Mouse (Mus musculus) hindbrain, embryonic 15.5 days (tissue): ENCODE measurements at regions not wholly inside any gene's neighbourhood (a gene's known extent, or its start where the extent isn't known, plus 50 kb on each side); places are given as distances from the start of the nearest gene placed in this dataset.

Source experiments
- ATAC-seq: fragments of 200-750 bp; cut with Nextera tagmentation; 2 replicates; pipeline ENCODE4 v1.8.0; 2017; ENCODE audit warnings: low read depth, moderate number of reproducible peaks, moderate TSS enrichment; ENCODE audit not compliant: low FRiP score
- H3K27ac ChIP-seq: fragments of 300-500 bp; sonication (generic); replicated peaks from 2 replicates; pipeline ENCODE4 v1.5.1; 2015; ENCODE audit warnings: mild to moderate bottlenecking, inconsistent platforms
- H3K27me3 ChIP-seq: fragments of 300-500 bp; sonication (generic); 2 replicates; pipeline ENCODE4 v1.6.1; 2015; ENCODE audit warnings: control low read depth, inconsistent platforms
- H3K36me3 ChIP-seq: fragments of 300-500 bp; sonication (generic); 2 replicates; pipeline ENCODE4 v1.6.1; 2015; ENCODE audit warnings: control low read depth, inconsistent platforms
- H3K4me1 ChIP-seq: fragments of 300-500 bp; sonication (generic); replicated peaks from 2 replicates; pipeline ENCODE4 v1.6.1; 2015; ENCODE audit warnings: control low read depth, inconsistent platforms
- H3K4me2 ChIP-seq: fragments of 300-500 bp; sonication (generic); 2 replicates; pipeline ENCODE4 v1.6.1; 2015; ENCODE audit warnings: moderate library complexity, mild to moderate bottlenecking, inconsistent platforms
- H3K4me3 ChIP-seq: fragments of 300-500 bp; sonication (generic); 2 replicates; pipeline ENCODE4 v1.5.1; 2015; ENCODE audit warnings: mild to moderate bottlenecking, inconsistent platforms
- H3K9ac ChIP-seq: fragments of 300-500 bp; sonication (generic); 2 replicates; pipeline ENCODE4 v1.6.1; 2015; ENCODE audit warnings: inconsistent platforms
- H3K9me3 ChIP-seq: fragments of 300-500 bp; sonication (generic); 2 replicates; pipeline ENCODE4 v1.6.1; 2016; ENCODE audit warnings: control low read depth, inconsistent platforms
- whole genome bisulfite sequencing: fragments of 180-500 bp; shearing (Covaris S2); methylation state at CpG from one replicate; pipeline ENCODE4 v1.1.7; 2015; 5-methylcytosine and 5-hydroxymethylcytosine counted together

DNA sequence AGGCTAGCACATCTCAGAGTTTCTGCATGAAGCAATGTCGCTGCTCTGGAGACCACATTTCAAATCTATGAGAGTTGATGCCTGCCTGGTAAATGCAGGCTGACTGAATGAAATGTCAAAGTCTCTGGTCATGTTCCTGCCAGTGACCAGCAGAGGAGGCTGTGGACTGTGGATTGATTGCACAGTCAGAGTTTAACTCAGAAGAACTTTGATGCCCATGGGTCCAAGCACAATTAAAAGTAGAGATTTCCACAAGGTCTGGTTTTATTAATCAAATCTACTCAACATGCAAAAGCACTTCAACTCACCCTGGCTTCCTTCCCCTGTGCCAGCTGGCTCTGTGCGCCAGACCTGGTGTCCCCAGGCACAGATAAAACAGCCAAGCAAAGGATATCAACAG lies 81.3 kb downstream of the Hsd17b3 start:
- no peak for ATAC-seq

DNA sequence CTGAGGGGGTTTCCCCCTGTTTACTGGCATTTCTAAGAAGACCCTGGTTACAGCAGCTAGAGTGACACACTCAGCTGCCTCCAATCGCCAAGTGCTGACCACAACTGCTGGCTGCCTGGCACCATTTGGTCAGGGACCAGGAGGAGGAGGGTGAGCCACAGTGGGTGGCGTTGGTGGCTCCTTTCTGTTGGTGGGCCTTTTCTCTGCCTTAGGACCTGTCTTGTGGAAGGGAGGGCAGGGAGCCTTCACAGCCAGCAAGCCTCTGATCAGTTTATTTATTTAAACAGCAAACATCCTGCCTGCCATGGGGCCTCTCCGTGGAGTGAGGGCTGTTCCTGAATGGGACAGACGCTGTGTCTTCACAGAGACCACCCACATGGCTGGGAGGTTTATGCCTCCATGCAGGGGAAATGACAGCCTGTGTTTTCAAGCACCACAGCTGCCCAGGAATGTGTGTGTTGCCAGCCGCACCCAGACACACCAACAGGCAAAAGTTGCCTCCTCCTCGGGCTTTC lies 86.0 kb downstream of the Hsd17b3 start:
- H3K27ac ChIP-seq, result 0 out of 2 replicates have a peak overlapping the region, but pooled peaks have one; percentile 1
- H3K9ac ChIP-seq, result no peak overlapping the region
- 0 out of 2 replicates have a peak, but pooled peaks cover 6% of the 10 kb centered on the region for H3K27me3 ChIP-seq
- peak; percentile 51; the same call in 1 of the 2 replicates for ATAC-seq
- no peak overlapping the region for H3K4me3 ChIP-seq
- WGBS, result 5% methylated on average over 6 of the region's 6 CpGs
- H3K4me2 ChIP-seq, result no peak overlapping the region
- 0 out of 2 replicates have a peak, but pooled peaks cover 6% of the 10 kb centered on the region for H3K4me1 ChIP-seq
- H3K36me3 ChIP-seq, result no peaks in the 10 kb centered on the region
- no peaks in the 10 kb centered on the region for H3K9me3 ChIP-seq

More for the DNA sequence above, 81.3 kb downstream of the Hsd17b3 start:
- Histone ChIP-seq H3K36me3 (no peaks in the 10 kb centered on the region), H3K4me3 (no peak overlapping the region), H3K4me2 (no peak overlapping the region), H3K27me3 (0 out of 2 replicates have a peak, but pooled peaks cover 6% of the 10 kb centered on the region), H3K27ac (no peak overlapping the region), H3K4me1 (0 out of 2 replicates have a peak, but pooled peaks cover 6% of the 10 kb centered on the region), H3K9ac (no peak overlapping the region), H3K9me3 (no peaks in the 10 kb centered on the region)
- WGBS, result 75% methylated on average over 2 of the region's 2 CpGs

- H3K9ac ChIP-seq, result no peak overlapping the region
- no peaks in the 10 kb centered on the region for H3K36me3 ChIP-seq
- 0 out of 2 replicates have a peak, but pooled peaks cover 4% of the 10 kb centered on the region for H3K27me3 ChIP-seq
- H3K4me3 ChIP-seq, result no peak overlapping the region
- 0 out of 2 replicates have a peak, but pooled peaks cover 6% of the 10 kb centered on the region for H3K4me1 ChIP-seq
- 83% methylated on average over 6 of the region's 6 CpGs for WGBS
- no peak overlapping the region for H3K4me2 ChIP-seq
- ATAC-seq, result no peak
- H3K27ac ChIP-seq, result no peak overlapping the region
- no peaks in the 10 kb centered on the region for H3K9me3 ChIP-seq
Observed at GRCm38 (mm10) chr13:64000303-64000702, 88.7 kb downstream of the Hsd17b3 start.

- WGBS, result 45% methylated on average over 10 of the region's 10 CpGs
Observed at GRCm38 (mm10) chr13:63998647-63999046, 90.4 kb downstream of the Hsd17b3 start.

GRCm38 (mm10) chr13:63993857-63994477 lies 95.1 kb downstream of the Hsd17b3 start:
- H3K27ac ChIP-seq, result no peak overlapping the region
- WGBS, result 73% methylated on average over 12 of the region's 12 CpGs
- peaks cover 6% of the 10 kb centered on the region; the same call in 1 of the 2 replicates for H3K4me1 ChIP-seq
- H3K36me3 ChIP-seq, result no peaks in the 10 kb centered on the region
- H3K4me3 ChIP-seq, result no peak overlapping the region
- no peak overlapping the region for H3K4me2 ChIP-seq
- H3K9ac ChIP-seq, result no peak overlapping the region
- no peak for ATAC-seq
- no peaks in the 10 kb centered on the region for H3K27me3 ChIP-seq
- no peaks in the 10 kb centered on the region for H3K9me3 ChIP-seq

More at GRCm38 (mm10) chr13:63998647-63999046, 90.4 kb downstream of the Hsd17b3 start:
- Histone ChIP-seq H3K27me3 (no peaks in the 10 kb centered on the region), H3K9me3 (no peaks in the 10 kb centered on the region), H3K4me3 (no peak overlapping the region), H3K4me1 (0 out of 2 replicates have a peak, but pooled peaks cover 6% of the 10 kb centered on the region), H3K4me2 (no peak overlapping the region), H3K9ac (no peak overlapping the region), H3K27ac (no peak overlapping the region), H3K36me3 (no peaks in the 10 kb centered on the region)
- ATAC-seq, result no peak

DNA sequence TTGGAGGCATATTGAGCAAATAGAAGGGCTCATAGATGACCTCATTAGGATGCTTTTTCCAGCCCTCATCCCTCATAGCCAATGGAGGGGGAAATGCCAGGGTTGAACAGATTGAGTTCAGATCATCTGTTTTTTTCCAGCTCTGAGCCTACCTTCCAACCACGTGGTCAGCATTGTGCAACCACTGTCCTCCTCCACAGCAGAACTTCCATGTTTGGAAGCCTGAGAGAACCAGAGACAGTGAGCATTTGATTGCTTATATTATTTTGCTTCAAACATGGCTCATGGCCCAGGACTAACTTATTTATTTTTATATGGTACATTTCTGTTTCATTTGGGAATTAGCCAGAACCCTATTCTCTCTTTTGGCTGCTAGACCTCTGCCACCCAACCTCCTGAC lies 96.0 kb downstream of the Hsd17b3 start:
- Histone ChIP-seq H3K36me3 (no peaks in the 10 kb centered on the region), H3K4me3 (no peak overlapping the region), H3K9me3 (no peaks in the 10 kb centered on the region), H3K4me1 (peaks cover 6% of the 10 kb centered on the region; the same call in 1 of the 2 replicates), H3K4me2 (no peak overlapping the region), H3K27me3 (no peaks in the 10 kb centered on the region), H3K27ac (no peak overlapping the region), H3K9ac (no peak overlapping the region)
- WGBS, result 71% methylated on average over 1 of the region's 1 CpGs
- no peak for ATAC-seq

GRCm38 (mm10) chr13:63990480-63990958 lies 98.5 kb downstream of the Hsd17b3 start:
- Histone ChIP-seq H3K4me1 (peaks cover 11% of the 10 kb centered on the region; the same call in 1 of the 2 replicates), H3K27me3 (no peaks in the 10 kb centered on the region), H3K9ac (no peak overlapping the region), H3K27ac (peak overlapping the region; percentile 47; the same call in 1 of the 2 replicates), H3K36me3 (no peaks in the 10 kb centered on the region), H3K4me2 (peak overlapping the region; percentile 41), H3K4me3 (no peak overlapping the region), H3K9me3 (no peaks in the 10 kb centered on the region)
- ATAC-seq, result peak; percentile 71
- WGBS, result 15% methylated on average over 8 of the region's 8 CpGs

- no peaks in the 10 kb centered on the region for H3K27me3 ChIP-seq
- H3K27ac ChIP-seq, result 0 out of 2 replicates have a peak overlapping the region, but pooled peaks have one; percentile 47
- H3K9ac ChIP-seq, result no peak overlapping the region
- no peaks in the 10 kb centered on the region for H3K9me3 ChIP-seq
- no peaks in the 10 kb centered on the region for H3K36me3 ChIP-seq
- H3K4me3 ChIP-seq, result no peak overlapping the region
- no peak overlapping the region for H3K4me2 ChIP-seq
- no peak for ATAC-seq
- WGBS, result 74% methylated on average over 2 of the region's 2 CpGs
- peaks cover 16% of the 10 kb centered on the region; the same call in 1 of the 2 replicates for H3K4me1 ChIP-seq
Observed at GRCm38 (mm10) chr13:63989769-63990168, 99.3 kb downstream of the Hsd17b3 start.

DNA sequence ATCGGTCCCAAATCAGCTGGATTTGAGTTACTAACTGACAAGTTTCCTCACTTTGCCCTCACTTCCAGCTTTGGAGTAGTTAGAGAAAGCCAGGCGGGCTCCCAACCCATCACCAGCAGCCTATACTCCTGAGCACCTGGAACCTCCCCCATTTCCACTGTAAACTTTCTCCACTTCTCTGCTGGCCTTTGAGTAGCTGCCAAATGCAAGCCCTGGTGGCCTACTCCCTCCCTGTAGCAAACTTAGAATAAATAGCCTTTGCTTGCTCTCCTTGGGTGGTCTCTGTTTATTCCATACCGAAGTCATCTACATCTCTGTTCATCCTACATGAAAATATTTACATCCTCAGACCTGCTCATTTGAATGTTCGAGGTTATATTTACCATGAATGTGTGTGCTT lies 100.8 kb downstream of the Hsd17b3 start:
- Histone ChIP-seq H3K36me3 (no peaks in the 10 kb centered on the region), H3K4me2 (no peak overlapping the region), H3K9me3 (no peaks in the 10 kb centered on the region), H3K27ac (no peak overlapping the region), H3K4me3 (no peak overlapping the region), H3K9ac (no peak overlapping the region), H3K27me3 (no peaks in the 10 kb centered on the region), H3K4me1 (peaks cover 16% of the 10 kb centered on the region; the same call in 1 of the 2 replicates)
- no peak for ATAC-seq
- 80% methylated on average over 4 of the region's 4 CpGs for WGBS

DNA sequence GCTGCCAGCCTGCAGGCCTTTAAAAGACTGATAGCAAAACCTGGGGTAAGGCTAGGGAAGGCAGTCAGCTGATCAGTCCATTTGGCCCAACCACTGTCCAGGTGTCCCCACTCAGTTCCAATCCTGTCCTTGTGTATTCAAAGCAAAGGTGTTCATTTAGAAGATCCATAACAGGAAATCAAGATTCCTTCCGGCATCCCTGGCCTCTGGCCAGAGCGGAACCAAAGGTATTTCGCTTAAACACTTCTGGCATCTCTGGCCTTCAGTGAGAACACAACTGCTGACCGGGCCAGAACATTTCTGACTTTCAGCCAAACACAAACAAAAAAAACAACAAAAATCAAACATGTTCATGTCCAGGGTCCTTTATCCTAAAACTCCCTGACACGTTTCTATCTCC lies 102.3 kb downstream of the Hsd17b3 start:
- Histone ChIP-seq H3K9ac (no peak overlapping the region), H3K27me3 (peaks cover under 1% of the 10 kb centered on the region; the same call in 1 of the 2 replicates), H3K4me2 (no peak overlapping the region), H3K36me3 (no peaks in the 10 kb centered on the region), H3K9me3 (no peaks in the 10 kb centered on the region), H3K27ac (no peak overlapping the region), H3K4me1 (peaks cover 16% of the 10 kb centered on the region; the same call in 1 of the 2 replicates), H3K4me3 (no peak overlapping the region)
- ATAC-seq, result no peak
- WGBS, result 76% methylated on average over 5 of the region's 5 CpGs

DNA sequence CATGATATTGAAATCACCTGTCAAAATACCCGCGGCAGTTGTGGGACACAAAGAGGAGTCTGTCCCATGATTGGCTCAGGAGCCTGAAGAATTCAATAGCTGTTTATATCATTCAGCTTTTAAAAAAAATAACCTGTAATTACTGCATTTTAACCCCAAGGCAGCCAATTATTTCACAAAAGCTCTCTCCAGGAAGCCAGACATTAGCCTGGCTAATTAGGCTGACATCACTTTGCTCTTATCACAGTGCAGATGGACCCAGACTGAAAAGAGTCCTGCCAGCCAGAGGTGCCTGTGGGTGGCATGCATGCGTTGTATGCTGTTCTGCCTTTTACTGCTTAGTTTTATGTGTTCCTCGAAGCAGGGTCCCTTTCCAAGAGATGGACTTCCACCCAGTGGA lies 103.4 kb downstream of the Hsd17b3 start:
- no peak overlapping the region for H3K4me3 ChIP-seq
- no peaks in the 10 kb centered on the region for H3K36me3 ChIP-seq
- H3K9me3 ChIP-seq, result no peaks in the 10 kb centered on the region
- 11% methylated on average over 4 of the region's 4 CpGs for WGBS
- no peak for ATAC-seq
- no peak overlapping the region for H3K27ac ChIP-seq
- no peak overlapping the region for H3K9ac ChIP-seq
- peaks cover 4% of the 10 kb centered on the region; the same call in 1 of the 2 replicates for H3K27me3 ChIP-seq
- no peak overlapping the region for H3K4me2 ChIP-seq
- peaks cover 15% of the 10 kb centered on the region; the same call in 1 of the 2 replicates for H3K4me1 ChIP-seq

GRCm38 (mm10) chr13:63985086-63985485 lies 103.9 kb downstream of the Hsd17b3 start:
- no peak overlapping the region for H3K4me3 ChIP-seq
- ATAC-seq, result no peak
- H3K36me3 ChIP-seq, result no peaks in the 10 kb centered on the region
- H3K4me2 ChIP-seq, result no peak overlapping the region
- WGBS, result 78% methylated on average over 5 of the region's 5 CpGs
- H3K9ac ChIP-seq, result no peak overlapping the region
- H3K27ac ChIP-seq, result no peak overlapping the region
- H3K27me3 ChIP-seq, result peaks cover 4% of the 10 kb centered on the region; the same call in 1 of the 2 replicates
- no peaks in the 10 kb centered on the region for H3K9me3 ChIP-seq
- peaks cover 17% of the 10 kb centered on the region; the same call in 1 of the 2 replicates for H3K4me1 ChIP-seq
